Mouse (Mus musculus): ENCODE measurements around the gene Sh3rf3.

Gene Sh3rf3

DNA sequence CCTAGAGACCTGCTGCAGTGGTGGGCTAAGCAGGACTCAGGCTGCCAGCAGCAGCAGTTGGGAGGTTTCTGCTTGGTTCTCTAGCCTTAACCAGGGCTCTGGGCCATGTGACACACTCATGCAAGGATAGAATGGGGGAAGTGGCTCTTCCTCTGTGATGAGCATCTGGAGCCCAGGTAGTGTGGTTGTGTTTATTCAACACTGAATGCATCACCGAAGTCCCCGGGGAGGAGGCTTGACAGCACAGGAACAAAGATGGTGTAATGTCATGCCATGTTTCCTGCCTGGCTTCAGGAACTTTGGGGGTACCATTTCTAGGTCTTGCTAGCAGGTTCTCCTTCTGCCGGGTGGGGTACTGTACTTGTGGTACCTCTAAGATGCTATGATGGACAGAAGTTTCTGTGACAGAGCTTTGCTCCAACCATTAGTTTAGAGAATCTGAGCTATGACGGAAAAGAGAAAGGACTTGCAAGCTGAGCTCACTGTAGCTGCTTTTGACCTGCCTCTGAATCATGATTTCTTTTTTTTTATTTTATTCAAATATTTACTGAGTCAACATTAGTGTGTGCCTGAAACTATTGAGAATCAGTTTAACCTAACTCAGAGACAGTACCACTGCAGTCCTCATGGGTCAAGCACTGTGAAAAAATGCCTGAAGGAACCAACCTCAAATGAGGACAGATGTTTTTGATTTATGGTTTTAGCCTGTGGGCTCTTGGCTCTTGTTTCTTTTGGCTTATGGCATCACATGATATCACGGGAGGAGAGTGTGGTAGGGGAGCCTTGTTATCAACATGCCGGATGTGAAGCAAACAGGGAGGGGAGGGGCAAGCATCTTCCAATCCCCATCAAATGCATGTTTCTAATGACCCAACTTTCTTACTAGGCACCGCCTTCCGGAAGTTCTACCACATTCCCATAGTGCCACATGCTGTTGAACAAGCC lies 102.4 kb downstream of the Sh3rf3 start:
- DNase-seq (ENCODE audit: low spot score) = no peak

DNA sequence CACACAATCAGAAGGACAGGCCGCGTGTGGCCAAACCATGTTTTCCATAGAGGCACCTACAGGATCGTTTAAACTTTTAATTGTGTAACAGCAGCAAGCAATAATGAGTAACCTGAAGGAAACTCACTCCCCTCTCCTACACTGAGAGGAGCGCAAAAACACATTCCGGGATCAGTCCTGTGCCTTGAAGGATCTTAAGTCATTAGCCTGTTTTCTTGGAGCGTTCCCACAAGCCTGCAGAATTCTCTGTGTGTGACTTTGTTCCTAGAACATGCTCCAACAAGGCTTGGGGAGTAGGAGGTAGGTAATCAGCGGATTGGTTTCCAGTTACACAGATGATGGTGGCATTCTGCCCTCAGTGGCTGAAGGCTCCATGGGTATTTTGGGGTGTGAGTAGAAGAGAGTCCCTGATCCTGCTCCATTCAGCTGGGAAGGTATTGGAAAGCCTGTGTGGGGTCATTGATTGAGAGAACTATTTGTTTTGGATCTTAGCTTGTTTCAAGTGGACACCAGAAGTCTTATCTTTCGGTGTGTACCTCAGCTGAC lies 108.6 kb downstream of the Sh3rf3 start:
- DNase-seq (ENCODE audit: low spot score) = no peak

DNA sequence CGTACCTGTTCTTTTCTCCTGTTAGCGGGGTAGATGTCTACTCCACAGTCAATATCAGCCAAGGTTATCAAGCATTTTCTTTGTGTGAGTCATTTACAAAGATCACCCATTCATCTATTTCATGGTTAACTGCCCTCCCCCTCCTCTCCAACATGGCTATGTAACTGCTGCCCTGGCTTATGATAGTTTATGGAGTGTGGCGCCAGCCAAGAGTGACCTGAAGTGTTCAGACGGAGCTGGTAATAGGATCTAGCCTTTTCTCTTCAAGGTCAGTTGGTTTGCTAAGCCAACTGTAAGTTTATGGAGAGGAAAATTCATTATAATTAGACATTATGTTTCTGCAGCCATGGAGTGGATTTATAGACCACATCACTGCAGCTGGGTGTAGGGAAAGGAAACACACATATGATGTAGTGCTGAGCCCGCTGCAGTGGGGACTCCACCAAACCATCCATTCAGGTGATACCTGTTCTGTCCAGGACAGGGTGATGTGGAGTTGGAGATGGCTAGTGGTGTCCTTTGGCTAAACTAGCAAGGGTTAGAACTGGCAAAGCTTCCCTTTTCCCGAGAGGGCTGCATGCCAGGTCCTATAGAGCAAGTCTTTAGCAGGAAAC lies 109.2 kb downstream of the Sh3rf3 start:
- no peak for DNase-seq (ENCODE audit: low spot score)

DNA sequence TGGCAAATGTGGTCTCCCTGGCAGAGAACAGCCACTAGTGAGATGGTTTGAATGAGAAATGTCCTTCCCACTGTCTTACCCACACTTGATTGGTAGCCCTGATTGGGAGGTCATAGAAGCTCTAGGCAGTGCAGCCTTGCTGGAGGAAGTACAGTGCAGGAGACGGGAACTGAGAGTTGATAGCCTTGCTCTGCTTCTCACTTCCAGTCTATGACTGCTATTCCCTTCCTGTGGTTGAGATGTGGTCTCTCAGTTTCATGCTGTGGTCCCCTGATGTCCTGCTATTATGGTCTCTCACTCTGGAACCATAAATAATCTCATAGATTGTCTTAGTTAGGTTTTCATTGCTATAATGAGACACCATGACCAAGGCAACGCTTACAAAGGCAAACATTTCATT lies 109.8 kb downstream of the Sh3rf3 start:
- DNase-seq (ENCODE audit: low spot score) = no peak

DNA sequence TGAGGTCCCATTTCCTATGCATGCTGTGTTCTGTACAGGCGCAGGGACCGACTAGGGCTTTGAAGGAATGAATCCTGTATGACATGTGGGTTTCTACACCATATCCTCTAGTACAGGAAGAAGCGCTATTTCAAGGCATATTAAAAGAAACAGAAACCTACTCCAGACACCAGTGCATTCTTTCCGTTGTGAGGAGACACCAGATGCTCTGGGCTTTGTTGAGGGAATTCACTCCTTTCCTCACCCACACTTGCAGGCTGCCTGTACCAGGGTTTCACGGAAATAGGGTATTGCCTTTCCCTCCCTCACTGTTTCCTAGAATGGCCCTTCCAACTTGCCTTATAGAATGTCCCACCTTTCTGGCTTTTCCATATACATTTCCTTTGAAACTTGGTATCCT lies 113.4 kb downstream of the Sh3rf3 start:
- DNase-seq (ENCODE audit: low spot score) = no peak

DNA sequence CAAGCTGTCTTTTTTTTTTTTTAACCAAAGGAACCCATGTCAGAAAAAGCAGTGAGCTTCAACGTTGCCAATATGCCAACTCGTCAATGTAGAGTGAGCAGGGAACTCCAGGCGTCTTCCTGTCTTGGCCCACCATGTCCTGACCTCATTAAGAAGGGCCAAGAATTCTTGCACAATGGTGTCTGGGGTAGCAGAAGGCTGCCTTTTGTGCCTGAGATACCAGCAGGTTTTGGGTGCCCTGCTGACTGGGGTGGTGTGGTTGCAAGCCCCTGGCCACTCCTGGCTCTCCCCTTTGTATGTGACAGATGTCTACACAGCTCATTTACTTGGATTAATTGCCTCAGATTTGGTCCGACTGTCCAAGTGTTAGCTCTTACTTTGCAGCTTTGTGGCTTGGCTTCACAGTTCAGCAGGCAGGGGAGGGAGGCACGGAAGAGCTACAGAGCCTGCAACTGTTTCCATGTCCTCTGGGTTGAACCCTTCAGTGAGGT lies 115.8 kb downstream of the Sh3rf3 start:
- no peak for DNase-seq (ENCODE audit: low spot score)

DNA sequence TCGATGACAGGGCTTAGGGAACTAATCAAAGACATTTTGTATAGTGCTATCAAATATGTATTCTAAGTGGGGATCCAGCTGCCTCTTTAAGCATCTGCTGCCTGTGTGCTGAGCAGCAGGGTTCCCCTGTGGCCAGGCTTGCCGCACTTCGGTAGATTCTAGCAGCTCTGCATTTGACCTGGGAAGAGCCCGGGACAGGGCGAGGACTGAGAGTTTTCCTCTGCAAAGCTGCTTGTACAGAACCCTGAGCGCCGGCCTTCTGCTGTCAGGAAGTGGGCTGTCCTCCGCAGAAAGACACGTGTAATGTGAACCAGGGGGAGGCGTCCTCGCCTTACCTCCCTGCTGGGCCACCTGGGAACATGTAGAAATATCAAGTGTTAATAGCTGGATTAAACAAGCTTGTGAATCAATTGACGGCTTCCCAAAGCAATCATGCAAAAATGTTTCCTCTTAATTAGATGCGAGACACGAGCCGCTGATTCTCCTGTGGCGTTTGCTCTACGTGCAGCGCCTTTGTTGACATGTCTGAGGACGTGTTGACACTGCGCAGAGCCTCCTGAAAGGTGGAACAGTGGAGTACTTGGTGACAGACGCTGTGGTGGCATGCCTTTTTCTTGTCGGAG lies 119.1 kb downstream of the Sh3rf3 start:
- no peak for DNase-seq (ENCODE audit: low spot score)

DNA sequence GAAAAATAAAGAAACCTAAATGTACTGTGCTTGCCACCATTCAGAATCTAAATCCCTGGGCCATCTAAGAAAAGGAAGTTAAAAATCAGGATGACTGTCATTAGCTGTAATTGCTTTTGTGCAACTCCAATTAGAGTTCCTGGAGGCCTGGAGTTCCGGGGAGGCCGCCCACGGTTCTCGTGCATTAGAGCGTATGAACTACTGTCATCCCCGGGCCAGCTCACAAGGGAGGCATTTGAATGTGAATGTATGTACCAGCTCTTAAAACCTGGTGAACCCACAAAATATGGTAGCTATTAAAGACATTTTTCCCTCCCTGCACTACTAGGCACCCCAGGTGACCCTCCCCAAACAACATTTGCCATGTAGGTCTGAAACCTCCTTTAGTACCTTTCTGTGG lies 122.4 kb downstream of the Sh3rf3 start:
- no peak for DNase-seq (ENCODE audit: low spot score)

DNA sequence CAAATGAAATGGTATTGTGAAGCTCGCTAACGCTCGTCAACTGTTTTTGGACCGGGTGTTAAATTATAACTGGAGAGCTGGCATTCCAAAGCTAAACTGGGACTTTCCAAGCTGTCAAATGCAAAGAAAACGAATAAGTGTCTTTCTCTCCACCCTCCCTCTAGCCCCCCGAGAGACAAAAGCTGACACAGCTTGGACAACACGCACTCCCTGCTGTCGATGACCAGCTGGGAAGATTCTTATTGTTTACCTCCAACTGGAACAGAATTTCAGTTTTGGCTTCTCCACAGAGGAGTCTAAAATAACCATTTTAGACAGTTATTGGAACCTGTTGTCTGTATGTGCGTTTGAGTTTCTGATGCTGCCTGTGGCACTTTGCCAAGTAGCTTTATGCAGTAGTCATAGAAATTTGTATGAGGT lies 123.3 kb downstream of the Sh3rf3 start:
- no peak for DNase-seq (ENCODE audit: low spot score)

DNA sequence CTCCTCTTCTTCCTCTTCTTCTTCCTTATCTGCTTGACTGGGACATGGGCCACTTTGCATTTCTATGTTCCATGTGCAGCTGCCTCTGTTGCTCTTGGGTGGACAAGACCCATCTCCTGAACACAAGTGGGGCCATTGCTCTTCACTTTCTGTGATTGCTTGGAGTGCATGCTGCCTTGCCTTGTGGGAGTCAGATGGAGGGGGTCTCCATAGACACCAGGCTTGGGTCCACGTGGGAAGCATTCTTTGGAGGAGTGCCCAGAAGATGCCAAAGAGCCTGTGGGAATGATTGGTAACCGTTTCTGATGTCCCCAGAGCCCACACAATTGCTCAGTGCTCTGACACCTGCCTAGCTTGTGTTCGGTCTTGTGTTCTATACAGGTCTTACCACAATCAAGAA lies 124.4 kb downstream of the Sh3rf3 start:
- no peak for DNase-seq (ENCODE audit: low spot score)

DNA sequence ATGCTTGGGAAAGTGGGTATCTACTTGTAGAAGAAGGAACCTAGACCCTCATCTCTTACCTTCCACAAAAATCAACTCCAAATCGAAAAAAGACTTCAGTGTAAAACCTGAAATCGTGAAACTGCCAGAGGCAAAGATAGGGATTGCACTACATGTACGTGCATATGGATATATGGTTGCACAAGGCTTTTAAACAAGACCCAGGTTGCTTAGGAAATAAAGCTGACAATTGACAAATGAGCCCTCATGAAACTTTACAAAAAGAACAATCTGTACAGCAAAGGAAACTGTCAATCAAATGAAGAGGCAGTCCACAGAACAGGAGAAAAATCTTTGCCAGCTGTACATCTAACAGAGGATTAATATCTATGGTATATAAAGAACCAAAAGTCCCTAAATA lies 129.7 kb downstream of the Sh3rf3 start:
- no peak for DNase-seq (ENCODE audit: low spot score)

DNA sequence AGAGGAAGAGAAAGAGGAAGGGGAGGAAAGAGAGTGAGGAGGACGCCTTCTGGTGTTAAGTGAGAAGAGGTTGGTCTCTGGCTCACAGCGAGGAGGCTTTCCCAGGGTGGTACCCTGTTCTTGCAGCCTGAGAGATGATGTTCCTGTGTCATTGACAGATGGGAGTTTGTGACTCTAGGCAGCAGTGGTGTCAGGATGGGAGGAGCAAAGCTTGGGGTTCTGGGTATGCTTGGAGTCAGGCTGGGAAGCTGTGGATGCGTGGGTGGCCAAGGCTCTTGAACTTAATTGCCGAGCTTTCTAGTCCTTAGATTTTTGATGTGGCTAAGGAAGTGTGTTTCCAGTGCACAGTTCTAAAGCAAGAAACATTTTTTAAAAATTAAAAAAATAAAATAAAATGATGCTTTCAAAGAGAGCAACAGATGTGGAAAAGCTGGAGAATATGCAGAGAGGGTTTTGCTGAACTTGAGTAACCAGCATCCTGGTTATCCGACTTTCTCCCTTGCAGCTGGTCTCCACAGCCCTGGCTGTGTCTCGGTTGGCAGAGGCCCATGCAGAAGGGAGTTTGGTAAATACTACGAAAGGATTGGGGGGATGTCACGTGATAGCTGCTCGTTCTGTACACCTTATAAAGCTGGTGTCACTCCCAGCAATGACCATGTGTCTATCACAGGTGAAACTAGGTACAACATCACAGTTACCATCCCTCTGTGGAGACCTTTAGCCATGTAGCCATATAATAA lies 130.7 kb downstream of the Sh3rf3 start:
- no peak for DNase-seq (ENCODE audit: low spot score)

DNA sequence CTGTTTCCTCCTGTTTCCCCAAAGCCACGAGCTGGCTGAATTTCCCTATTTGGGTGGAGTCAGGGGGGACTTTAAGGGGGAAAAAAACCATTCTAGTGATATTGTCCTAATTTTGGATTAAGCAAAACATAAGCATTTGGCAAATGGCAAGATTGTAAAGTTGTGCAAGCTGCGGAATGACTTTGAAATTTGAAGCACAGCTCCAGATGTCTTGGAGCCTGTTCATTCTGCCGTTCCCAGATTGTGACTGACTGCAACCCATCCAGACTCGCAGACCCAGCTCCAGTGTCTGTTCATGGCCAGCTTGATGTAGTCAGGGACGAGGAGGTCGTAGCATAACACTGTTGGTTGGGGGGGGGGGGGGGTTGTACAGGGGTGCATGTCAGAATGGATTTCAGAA lies 131.8 kb downstream of the Sh3rf3 start:
- no peak for DNase-seq (ENCODE audit: low spot score)

DNA sequence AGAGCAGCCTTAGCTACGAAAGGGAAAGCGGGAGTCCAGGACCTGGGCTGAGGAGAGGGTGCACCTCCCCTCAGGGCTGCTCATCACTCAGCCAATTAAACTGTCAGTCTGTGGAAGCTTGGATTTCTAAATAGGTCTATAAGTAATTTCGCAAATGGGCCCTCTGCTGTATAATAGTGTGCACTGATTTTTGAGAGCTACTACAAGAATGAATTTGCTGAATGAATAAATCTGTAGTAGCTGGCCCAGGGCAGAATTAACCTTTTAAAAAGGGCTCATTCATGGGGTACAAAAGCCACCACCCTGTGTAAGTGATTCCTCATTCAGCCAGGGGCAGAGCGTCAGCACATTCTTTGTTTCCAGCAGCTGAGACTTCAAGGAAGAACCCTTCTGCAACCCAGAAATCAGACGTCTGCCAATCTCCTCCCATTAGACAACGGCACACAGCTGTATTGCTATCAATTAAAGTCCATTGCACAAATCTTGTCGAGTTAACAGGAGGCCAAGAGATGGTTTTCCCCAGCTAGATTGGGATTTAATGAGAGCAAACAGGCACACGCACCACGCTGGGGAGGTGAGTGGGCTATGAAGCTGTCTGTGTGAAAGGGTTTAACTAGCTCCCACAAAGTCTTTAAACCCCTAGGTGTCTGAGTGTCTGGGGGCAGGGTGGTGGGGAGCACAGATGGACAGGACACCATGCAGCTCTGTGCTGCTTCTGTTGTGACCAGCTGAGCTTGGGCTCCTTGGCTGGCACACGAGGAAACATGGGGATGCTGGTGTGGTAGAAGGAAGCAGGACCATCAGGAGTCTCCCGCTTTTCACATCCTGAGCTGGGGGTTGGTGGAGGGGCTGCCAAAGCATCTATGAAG lies 136.8 kb downstream of the Sh3rf3 start:
- DNase-seq (ENCODE audit: low spot score) = no peak

DNA sequence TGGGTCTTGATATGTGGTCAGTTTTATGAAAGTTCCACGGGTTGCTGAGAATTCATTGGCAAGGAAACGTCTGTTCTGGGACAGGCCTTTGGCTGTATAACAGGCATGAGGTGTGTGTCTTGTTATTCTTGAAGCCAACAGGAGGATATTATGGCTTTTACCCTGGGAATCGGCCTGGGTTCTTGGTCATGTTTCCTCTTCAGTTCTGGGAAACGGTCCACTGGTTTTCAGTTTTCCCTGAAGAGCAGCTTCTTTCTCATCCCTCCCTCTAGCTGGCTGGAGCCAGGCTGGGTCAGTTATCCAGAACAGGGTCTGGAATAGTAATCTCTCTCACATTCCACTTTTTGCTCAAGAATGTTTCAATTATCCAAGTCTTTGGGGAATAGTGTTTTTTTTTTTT lies 147.0 kb downstream of the Sh3rf3 start:
- no peak for DNase-seq (ENCODE audit: low spot score)

DNA sequence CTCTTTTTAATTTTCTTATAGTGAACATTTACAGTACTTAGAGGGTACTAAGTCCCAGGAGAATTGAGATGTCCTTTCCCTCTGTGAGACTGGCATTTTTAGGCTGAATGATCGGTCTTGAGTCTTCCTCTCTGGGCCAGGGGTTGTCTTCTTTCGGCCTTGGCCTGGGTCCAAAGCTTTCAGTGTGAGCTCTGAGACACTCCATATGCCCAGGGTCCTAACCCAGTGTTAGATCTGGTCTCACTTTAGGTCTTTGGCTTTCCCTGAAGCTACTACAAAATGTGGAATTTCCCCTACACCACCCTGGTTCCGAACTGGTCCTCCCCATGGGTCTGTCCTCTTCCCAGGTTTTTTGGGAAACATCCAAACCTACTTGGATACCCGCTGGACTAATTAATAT lies 155.1 kb downstream of the Sh3rf3 start:
- no peak for DNase-seq (ENCODE audit: low spot score)

DNA sequence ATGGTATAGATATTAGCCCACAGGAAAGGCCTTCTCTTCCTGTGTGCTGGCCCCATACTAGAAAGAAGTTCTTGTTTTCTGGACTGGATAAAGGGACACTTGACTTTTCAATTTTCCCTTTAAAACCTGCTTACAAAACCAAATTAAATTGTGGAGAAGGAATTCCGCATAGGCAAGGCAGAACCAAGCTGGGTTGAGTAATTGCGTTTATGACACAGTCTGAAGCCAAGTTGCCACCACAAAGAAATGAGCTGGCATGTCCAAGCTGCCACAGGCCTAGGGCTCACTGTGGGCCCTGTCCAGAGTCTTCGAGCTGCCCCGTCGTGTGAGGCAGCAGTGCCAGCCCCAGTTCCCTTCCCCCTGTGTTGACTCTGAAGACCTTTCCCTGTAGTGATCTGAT lies 156.2 kb downstream of the Sh3rf3 start:
- DNase-seq (ENCODE audit: low spot score) = no peak

DNA sequence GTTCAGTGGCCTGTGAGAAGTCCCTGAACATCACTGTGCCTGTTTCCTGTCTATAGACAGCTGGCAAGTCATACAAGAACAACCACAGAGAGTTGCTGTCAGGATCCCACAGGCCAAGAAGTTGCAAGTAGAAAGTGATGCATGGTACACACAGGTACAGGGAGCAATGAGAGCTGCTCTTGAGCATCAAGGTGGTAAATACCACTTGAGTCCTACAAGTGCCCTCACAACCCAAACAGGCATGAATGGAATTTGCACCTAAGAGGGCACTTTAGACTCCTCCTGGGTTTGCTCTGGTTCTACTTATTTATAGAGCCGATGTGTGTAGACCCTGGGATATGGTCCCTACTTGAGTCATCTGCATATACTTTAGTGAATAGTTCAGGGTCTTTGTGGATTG lies 159.0 kb downstream of the Sh3rf3 start:
- DNase-seq (ENCODE audit: low spot score) = no peak

DNA sequence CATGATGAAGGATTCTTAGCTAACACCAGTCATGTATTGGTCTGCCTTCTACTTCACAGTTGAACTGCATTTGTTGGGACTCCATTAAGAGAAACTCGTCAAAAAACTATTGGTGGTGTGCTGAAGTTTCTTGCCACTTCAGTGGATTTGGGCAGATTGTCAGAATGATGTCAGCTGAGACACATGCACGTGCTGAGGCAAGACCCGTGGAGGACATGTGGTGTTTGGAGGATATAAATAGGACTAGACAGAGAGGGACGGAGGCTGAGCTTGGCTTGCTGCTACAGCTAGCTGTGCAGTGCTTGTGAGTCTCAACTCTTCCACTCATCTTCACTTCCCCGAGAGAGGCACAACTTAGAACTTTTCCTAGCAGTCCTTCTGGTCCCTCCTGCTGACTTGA lies 161.0 kb downstream of the Sh3rf3 start:
- DNase-seq (ENCODE audit: low spot score) = no peak

DNA sequence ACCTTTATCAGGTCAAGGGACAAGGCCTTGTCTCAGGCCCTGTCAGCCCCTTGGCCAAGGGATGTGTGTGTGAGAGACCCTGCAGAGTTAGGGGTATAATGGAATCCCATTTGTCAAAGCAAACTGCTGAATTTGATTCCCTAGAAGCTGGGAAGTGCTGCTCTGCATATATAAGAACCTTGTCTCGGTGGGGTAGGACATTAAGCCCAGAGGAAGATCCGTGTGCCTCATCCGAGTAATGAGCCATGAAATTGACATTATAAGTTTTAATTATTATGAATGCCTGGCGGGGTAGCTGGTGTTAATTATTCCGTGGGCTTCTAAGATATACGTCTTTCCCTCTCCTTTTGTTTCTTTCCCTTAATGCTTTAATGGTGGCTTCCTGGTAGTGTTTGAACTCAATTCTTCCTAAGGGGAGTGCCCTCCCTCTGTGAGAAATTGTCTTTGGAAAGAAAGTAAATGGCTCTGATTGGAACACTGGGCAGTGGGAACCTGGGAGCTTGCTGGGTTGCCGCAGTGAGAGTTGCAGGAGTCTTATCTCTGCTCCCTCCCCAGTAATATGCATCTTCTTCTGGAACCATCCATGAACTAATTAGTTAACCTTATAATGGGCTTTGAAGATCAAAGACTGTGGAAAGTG lies 166.3 kb downstream of the Sh3rf3 start:
- no peak for DNase-seq (ENCODE audit: low spot score)

All from spleen, adult 12 weeks (tissue).